Mouse (Mus musculus) stomach, embryonic 16.5 days (tissue): ENCODE measurements at regions not wholly inside any gene's neighbourhood (a gene's known extent, or its start where the extent isn't known, plus 50 kb on each side); places are given as distances from the start of the nearest gene placed in this dataset.
"Not testable (repeated sequence)": the region's sequence is repeated elsewhere in the genome, so short reads cannot be mapped to it uniquely, and the experiment has no call there.

Experiments
- ATAC-seq: fragments of 200-750 bp; cut with Nextera tagmentation; 2 replicates; pipeline ENCODE4 v1.8.0; 2017; ENCODE audit warnings: moderate number of reproducible peaks, moderate TSS enrichment; ENCODE audit not compliant: insufficient read depth, low FRiP score
- H3K27ac ChIP-seq: fragments of 300-500 bp; sonication (generic); 2 replicates; pipeline ENCODE4 v1.5.1; 2014; ENCODE audit warnings: low read length
- H3K27me3 ChIP-seq: fragments of 300-500 bp; sonication (generic); 2 replicates; pipeline ENCODE4 v1.6.1; 2014; ENCODE audit warnings: low read length, control low read depth, mixed read lengths; ENCODE audit not compliant: control insufficient read depth, insufficient read depth
- H3K36me3 ChIP-seq: fragments of 300-500 bp; sonication (generic); 2 replicates; pipeline ENCODE4 v1.6.1; 2014; ENCODE audit warnings: low read length; ENCODE audit not compliant: control insufficient read depth, insufficient read depth
- H3K4me1 ChIP-seq: fragments of 300-500 bp; sonication (generic); 2 replicates; pipeline ENCODE4 v1.6.1; 2014; ENCODE audit warnings: low read length, control low read depth, mixed read lengths; ENCODE audit not compliant: control insufficient read depth, insufficient read depth
- H3K4me2 ChIP-seq: fragments of 300-500 bp; sonication (generic); 2 replicates; pipeline ENCODE4 v1.6.1; 2014; ENCODE audit warnings: low read depth, low read length, mixed read lengths
- H3K4me3 ChIP-seq: fragments of 300-500 bp; sonication (generic); replicated peaks from 2 replicates; pipeline ENCODE4 v1.5.1; 2014; ENCODE audit warnings: mild to moderate bottlenecking, low read length
- H3K9ac ChIP-seq: fragments of 300-500 bp; sonication (generic); 2 replicates; pipeline ENCODE4 v1.6.1; 2014; ENCODE audit warnings: low read length
- H3K9me3 ChIP-seq: fragments of 300-500 bp; sonication (generic); replicated peaks from 2 replicates; pipeline ENCODE4 v1.6.1; 2016; ENCODE audit warnings: low read length, control low read depth; ENCODE audit not compliant: control insufficient read depth
- WGBS: fragments of 180-500 bp; shearing (Covaris S2); extraction: QIAGEN DNeasy Blood & Tissue Kit; methylation state at CpG from one replicate; pipeline ENCODE4 v1.1.7; 2014; 5-methylcytosine and 5-hydroxymethylcytosine counted together

- not testable (repeated sequence) for H3K4me2 ChIP-seq, H3K27me3 ChIP-seq, H3K36me3 ChIP-seq, ATAC-seq, H3K27ac ChIP-seq, H3K9me3 ChIP-seq, H3K9ac ChIP-seq, H3K4me3 ChIP-seq, H3K4me1 ChIP-seq
- 75% methylated on average over 4 of the region's 4 CpGs for WGBS
These were observed 188.2 kb upstream of the Asap2 start for GRCm38 (mm10) chr12:20802027-20802426.

GRCm38 (mm10) chr12:20805466-20805865 is 184.8 kb upstream of the Asap2 start:
- not testable (repeated sequence) for H3K36me3 ChIP-seq, H3K9ac ChIP-seq, H3K4me1 ChIP-seq, H3K27ac ChIP-seq, H3K4me2 ChIP-seq, H3K4me3 ChIP-seq, H3K27me3 ChIP-seq, ATAC-seq, H3K9me3 ChIP-seq
- 98% methylated on average over 4 of the region's 5 CpGs for WGBS

- H3K36me3 ChIP-seq: no peaks in the 10 kb centered on the region
- WGBS: 87% methylated on average over 2 of the region's 2 CpGs
These were observed 183.6 kb upstream of the Asap2 start for GRCm38 (mm10) chr12:20806681-20807080.

GRCm38 (mm10) chr12:20813836-20814235 is 176.4 kb upstream of the Asap2 start:
- WGBS: 78% methylated on average over 6 of the region's 6 CpGs
- ATAC-seq, H3K36me3 ChIP-seq: not testable (repeated sequence)

More at GRCm38 (mm10) chr12:20806681-20807080, 183.6 kb upstream of the Asap2 start:
- Histone ChIP-seq H3K4me3 (no peak overlapping the region), H3K4me2 (no peak overlapping the region), H3K27ac (no peak overlapping the region), H3K4me1 (no peaks in the 10 kb centered on the region), H3K9ac (no peak overlapping the region), H3K27me3 (no peaks in the 10 kb centered on the region), H3K9me3 (peaks cover 4% of the 10 kb centered on the region)
- ATAC-seq: no peak

GRCm38 (mm10) chr12:20815121-20815520 is 175.1 kb upstream of the Asap2 start:
- H3K27me3 ChIP-seq, H3K36me3 ChIP-seq, H3K9me3 ChIP-seq, H3K27ac ChIP-seq, H3K4me1 ChIP-seq, ATAC-seq: not testable (repeated sequence)
- WGBS: 18% methylated on average over 40 of the region's 40 CpGs
- peak overlapping the region; percentile 54 for H3K9ac ChIP-seq
- peak overlapping the region; percentile 39 for H3K4me2 ChIP-seq
- peak overlapping the region; percentile 46 for H3K4me3 ChIP-seq

More at GRCm38 (mm10) chr12:20813836-20814235, 176.4 kb upstream of the Asap2 start:
- not testable (repeated sequence) for H3K4me2 ChIP-seq, H3K27me3 ChIP-seq, H3K27ac ChIP-seq, H3K9ac ChIP-seq, H3K4me1 ChIP-seq, H3K4me3 ChIP-seq, H3K9me3 ChIP-seq

GRCm38 (mm10) chr12:20815599-20815998 is 174.7 kb upstream of the Asap2 start:
- Histone ChIP-seq H3K9ac (peak overlapping the region; percentile 54), H3K27ac (no peak overlapping the region), H3K27me3 (no peaks in the 10 kb centered on the region), H3K4me1 (no peaks in the 10 kb centered on the region), H3K4me2 (peak overlapping the region; percentile 39), H3K4me3 (peak overlapping the region; percentile 46), H3K9me3 (peaks cover 5% of the 10 kb centered on the region), H3K36me3 (no peaks in the 10 kb centered on the region)
- 8% methylated on average over 35 of the region's 38 CpGs for WGBS
- peak; percentile 96 for ATAC-seq

- not testable (repeated sequence) for H3K4me2 ChIP-seq, H3K27me3 ChIP-seq, H3K4me1 ChIP-seq, H3K36me3 ChIP-seq, ATAC-seq, H3K9ac ChIP-seq, H3K27ac ChIP-seq, H3K4me3 ChIP-seq, H3K9me3 ChIP-seq
- WGBS: 68% methylated on average over 4 of the region's 4 CpGs
These were observed 146.5 kb upstream of the Asap2 start for GRCm38 (mm10) chr12:20843661-20844320.

- not testable (repeated sequence) for H3K4me1 ChIP-seq, H3K9me3 ChIP-seq, H3K36me3 ChIP-seq, H3K27me3 ChIP-seq, H3K27ac ChIP-seq, H3K9ac ChIP-seq, ATAC-seq
- 52% methylated on average over 7 of the region's 7 CpGs for WGBS
- Histone ChIP-seq H3K4me3 (peak overlapping the region; percentile 10; the same call in 1 of the 2 replicates), H3K4me2 (peak overlapping the region; percentile 29; the same call in 1 of the 2 replicates)
These were observed 145.4 kb upstream of the Asap2 start for GRCm38 (mm10) chr12:20844873-20845272.

- H3K36me3 ChIP-seq: no peaks in the 10 kb centered on the region
- no peak for ATAC-seq
- H3K9ac ChIP-seq: no peak overlapping the region
- H3K27ac ChIP-seq: no peak overlapping the region
- H3K27me3 ChIP-seq: no peaks in the 10 kb centered on the region
- H3K9me3 ChIP-seq: 0 out of 2 replicates have a peak, but pooled peaks cover 3% of the 10 kb centered on the region
- peak overlapping the region; percentile 10; the same call in 1 of the 2 replicates for H3K4me3 ChIP-seq
- WGBS: 55% methylated on average over 17 of the region's 17 CpGs
- no peaks in the 10 kb centered on the region for H3K4me1 ChIP-seq
- peak overlapping the region; percentile 29; the same call in 1 of the 2 replicates for H3K4me2 ChIP-seq
These were observed 145.0 kb upstream of the Asap2 start for GRCm38 (mm10) chr12:20845297-20845696.
